Mouse (Mus musculus): Measurements from ENCODE around the gene Gm21118. TPM values are rescaled to one million over a fixed set of nuclear protein-coding genes. Genes with fewer than 3 reads are reported as not detected.

Gene Gm21118
- polyA plus RNA-seq (2015; fragmentation: Illumina TruSeq; extraction: RNeasy Lipid Tissue Mini Kit (QIAGEN cat#74804); ENCODE audit: insufficient read depth, low read depth, low replicate concordance), result not detected

GRCm38 (mm10) chrY:70273542-70273941 is at the start of gene Gm21118:
Gene Gm21118 (minus strand): TSS chrY:70273642.

GRCm38 (mm10) chrY:70303187-70303586 is 29.7 kb upstream of the Gm21118 start, which contains the start of the genes Gm29423 and Gm29644:
Gene Gm29423 (minus strand): TSS chrY:70303287.
Gene Gm29644 (minus strand): TSS chrY:70303343.

Other genes starting within 250 kb of the Gm21118 start
- gene Gm29423, start 29.6 kb upstream of the Gm21118 start, polyA plus RNA-seq (2015; fragmentation: Illumina TruSeq; extraction: RNeasy Lipid Tissue Mini Kit (QIAGEN cat#74804); ENCODE audit: insufficient read depth, low read depth, low replicate concordance), result not detected
- gene Gm29644, start 29.7 kb upstream of the Gm21118 start, polyA plus RNA-seq (2015; fragmentation: Illumina TruSeq; extraction: RNeasy Lipid Tissue Mini Kit (QIAGEN cat#74804); ENCODE audit: insufficient read depth, low read depth, low replicate concordance), result not detected
- gene Gm20888, start 168.2 kb upstream of the Gm21118 start, polyA plus RNA-seq (2015; fragmentation: Illumina TruSeq; extraction: RNeasy Lipid Tissue Mini Kit (QIAGEN cat#74804); ENCODE audit: insufficient read depth, low read depth, low replicate concordance), result not detected